Mouse (Mus musculus): ENCODE measurements around the gene Emp3. TPM values are rescaled to one million over a fixed set of nuclear protein-coding genes. Genes with fewer than 3 reads are reported as not detected.

Gene Emp3
- total and polyA plus RNA-seq, 3 experiments: 18.8 to 135 (median 56.6) TPM

GRCm38 (mm10) chr7:45923762-45924428 lies 2.7 kb upstream of the Emp3 start, which contains the start of gene Ccdc114:
Gene Ccdc114, plus strand, starts transcription at chr7:45924072.
- no peak within 1 kb of the TSS for H3K27ac ChIP-seq (ENCODE audit: insufficient read depth, low read depth)
- H3K4me1 ChIP-seq (ENCODE audit: control insufficient read depth in 1 of 2, insufficient read depth in 2 of 2): peaks cover 0 to 47% of the 10 kb centered on the region in 2 experiments; a peak in 3 of 4 replicates
- DNase-seq (ENCODE audit: extremely low read depth): no peak
- H3K9me3 ChIP-seq (replicated peaks; ENCODE audit: low read length): peaks cover 29% of the 10 kb centered on the region
- H3K79me2 ChIP-seq (replicated peaks; ENCODE audit: control insufficient read depth, extremely low read depth, insufficient read depth, poor library complexity, severe bottlenecking): no peaks in the 10 kb centered on the region
- in situ Hi-C loops (cut with MboI; ENCODE audit: low pct_ligation_motif_present, low pct_unique_long_range_greater_than_20kb, low sequenced_read_pairs): loop anchor here (10.0 kb wide), 1 partner anchor 189 kb away; no protein-coding TSS in a partner anchor
- no peak for TF ChIP-seq JUND (conservative IDR thresholded peaks at IDR 0.05; ENCODE audit: low read depth, low read length)
- TF ChIP-seq ZNF384 (IDR thresholded peaks at IDR 0.05; ENCODE audit: low read depth, low read length): no peak
- no peak within 1 kb of the TSS for H3K9ac ChIP-seq (ENCODE audit: insufficient read depth, low read depth)
- dilution Hi-C loops (cut with MboI; ENCODE audit: extremely low pct_ligation_motif_present, extremely low pct_unique_long_range_greater_than_20kb, low sequenced_read_pairs): no loop called here
- peak within 1 kb of the TSS in 1 of 3 experiments; percentile 30 for H3K4me3 ChIP-seq (replicated peaks in 1 of 3; ENCODE audit: low read depth in 2 of 3, low read length in 2 of 3, poor library complexity in 1 of 3)
- H3K27me3 ChIP-seq (replicated peaks): no peaks in the 10 kb centered on the region
- no peak within 1 kb of the TSS for H3K4me2 ChIP-seq (ENCODE audit: insufficient read depth, low read depth, poor library complexity, severe bottlenecking)
- H3K36me3 ChIP-seq (replicated peaks in 1 of 2; ENCODE audit: control insufficient read depth in 1 of 2, insufficient read depth in 1 of 2, low read length in 1 of 2): peaks cover 0 to 6% of the 10 kb centered on the region in 2 experiments

- Histone ChIP-seq H3K27me3 (replicated peaks) (no peaks in the 10 kb centered on the region), H3K4me3 (replicated peaks in 1 of 3; ENCODE audit: low read depth in 2 of 3, low read length in 2 of 3, poor library complexity in 1 of 3) (peak overlapping the region in 1 of 3 experiments; percentile 30), H3K4me1 (ENCODE audit: control insufficient read depth in 1 of 2, insufficient read depth in 2 of 2) (peaks cover 0 to 49% of the 10 kb centered on the region in 2 experiments; a peak in 3 of 4 replicates), H3K27ac (ENCODE audit: insufficient read depth, low read depth) (no peak overlapping the region), H3K9me3 (replicated peaks; ENCODE audit: low read length) (peaks cover 27% of the 10 kb centered on the region), H3K4me2 (ENCODE audit: insufficient read depth, low read depth, poor library complexity, severe bottlenecking) (no peak overlapping the region), H3K79me2 (replicated peaks; ENCODE audit: control insufficient read depth, extremely low read depth, insufficient read depth, poor library complexity, severe bottlenecking) (no peaks in the 10 kb centered on the region), H3K36me3 (replicated peaks in 1 of 2; ENCODE audit: control insufficient read depth in 1 of 2, insufficient read depth in 1 of 2, low read length in 1 of 2) (peaks cover 0 to 10% of the 10 kb centered on the region in 2 experiments), H3K9ac (ENCODE audit: insufficient read depth, low read depth) (no peak overlapping the region)
- dilution Hi-C loops (cut with MboI; ENCODE audit: extremely low pct_ligation_motif_present, extremely low pct_unique_long_range_greater_than_20kb, low sequenced_read_pairs) (no loop called here), in situ Hi-C loops (cut with MboI; ENCODE audit: low pct_ligation_motif_present, low pct_unique_long_range_greater_than_20kb, low sequenced_read_pairs) (loop anchor here (10.0 kb wide), 1 partner anchor 188 kb away; no protein-coding TSS in a partner anchor)
- peak; percentile 97 for DNase-seq (ENCODE audit: extremely low read depth)
- TF ChIP-seq SMC3 (IDR thresholded peaks at IDR 0.05; ENCODE audit: low read depth, low read length) (no peak), NRF1 (IDR thresholded peaks at IDR 0.05; ENCODE audit: low read depth, low read length) (peak; percentile 90), USF2 (conservative IDR thresholded peaks at IDR 0.05; ENCODE audit: low read depth, low read length) (no peak), USF1 (IDR thresholded peaks at IDR 0.05; ENCODE audit: low read depth, low read length) (peak; percentile 40), MAZ (IDR thresholded peaks at IDR 0.05; ENCODE audit: low read depth, low read length) (no peak; the same call in 1 of the 2 replicates), ZKSCAN1 (IDR thresholded peaks at IDR 0.05; ENCODE audit: borderline replicate concordance, low read depth, low read length) (no peak), HCFC1 (IDR thresholded peaks at IDR 0.05; ENCODE audit: low read depth, low read length) (peak; percentile 43), CTCF (conservative IDR thresholded peaks at IDR 0.05 in 1 of 2, IDR thresholded peaks at IDR 0.05 in 1 of 2; ENCODE audit: low read depth in 2 of 2, low read length in 2 of 2) (no peak), SIN3A (IDR thresholded peaks at IDR 0.05; ENCODE audit: low read length) (peak; percentile 68), EP300 (IDR thresholded peaks at IDR 0.05; ENCODE audit: low read length) (peak; percentile 57; the same call in 1 of the 2 replicates), MAFK (IDR thresholded peaks at IDR 0.05; ENCODE audit: insufficient replicate concordance, low read length) (0 out of 2 replicates have a peak, but pooled peaks have one; percentile 7), GABPA (IDR thresholded peaks at IDR 0.05; ENCODE audit: insufficient replicate concordance, low read depth, low read length) (no peak), CHD2 (IDR thresholded peaks at IDR 0.05; ENCODE audit: low read length) (peak; percentile 37; the same call in 1 of the 2 replicates), KAT2A (IDR thresholded peaks at IDR 0.05; ENCODE audit: insufficient replicate concordance, low read length) (0 out of 2 replicates have a peak, but pooled peaks have one; percentile 26), MEF2A (IDR thresholded peaks at IDR 0.05; ENCODE audit: borderline replicate concordance, low read depth, low read length) (no peak), ELF1 (IDR thresholded peaks at IDR 0.05; ENCODE audit: low read depth, low read length) (peak; percentile 84), TCF12 (IDR thresholded peaks at IDR 0.05; ENCODE audit: low read depth, low read length) (peak; percentile 58; the same call in 1 of the 2 replicates), POLR2AphosphoS2 (IDR thresholded peaks at IDR 0.05; ENCODE audit: low read depth, low read length) (no peak), MXI1 (IDR thresholded peaks at IDR 0.05; ENCODE audit: low read depth, low read length) (peak; percentile 59; the same call in 1 of the 2 replicates), UBTF (IDR thresholded peaks at IDR 0.05; ENCODE audit: low read depth, low read length) (no peak), MAX (IDR thresholded peaks at IDR 0.05; ENCODE audit: low read length) (peak; percentile 96), ETS1 (conservative IDR thresholded peaks at IDR 0.05; ENCODE audit: low read depth, low read length) (peak; percentile 69), NELFE (IDR thresholded peaks at IDR 0.05; ENCODE audit: low read depth, low read length) (peak; percentile 60; the same call in 1 of the 2 replicates), IRF4 (IDR thresholded peaks at IDR 0.05; ENCODE audit: low read depth, low read length) (peak; percentile 73), JUND (conservative IDR thresholded peaks at IDR 0.05; ENCODE audit: low read depth, low read length) (no peak), CHD1 (IDR thresholded peaks at IDR 0.05; ENCODE audit: low read depth, low read length) (no peak), ZNF384 (IDR thresholded peaks at IDR 0.05; ENCODE audit: low read depth, low read length) (no peak), RCOR1 (conservative IDR thresholded peaks at IDR 0.05; ENCODE audit: low read depth, low read length) (no peak)
These were observed 1.9 kb upstream of the Emp3 start for GRCm38 (mm10) chr7:45922928-45923761.
